8 mouse cellular contexts compared by ENCODE assay signal in genomic region chr5:124337909-124338308, GRCm38 (mm10). TPM values are rescaled to one million over a fixed set of nuclear protein-coding genes. Genes with fewer than 3 reads are reported as not detected.
DNase-seq lines count a peak whose midpoint lies in the region; ATAC-seq and TF ChIP-seq lines count a peak whose summit lies in the region.

No protein-coding gene starts in this region.

- TF ChIP-seq EP300 in lung, postnatal 0 days (IDR thresholded peaks at IDR 0.05): no peak; the same call in 1 of the 2 replicates

- WGBS in hindbrain, postnatal 0 days: 28% methylated on average over 9 of the region's 9 CpGs
- WGBS in lung, postnatal 0 days: 36% methylated on average over 9 of the region's 9 CpGs
- 79% methylated on average over 9 of the region's 9 CpGs for WGBS in liver, embryonic 12.5 days (ENCODE audit: insufficient replicate concordance)

- 0 out of 2 replicates have a peak overlapping the region, but pooled peaks have one; percentile 64 for H3K27ac ChIP-seq in hindbrain, postnatal 0 days
- peak overlapping the region; percentile 69 for H3K27ac ChIP-seq in lung, postnatal 0 days (ENCODE audit: low read length)
- no peak overlapping the region for H3K27ac ChIP-seq in liver, embryonic 12.5 days

- no peaks in the 10 kb centered on the region for H3K27me3 ChIP-seq in hindbrain, postnatal 0 days (ENCODE audit: insufficient read depth, low read length)
- no peaks in the 10 kb centered on the region for H3K27me3 ChIP-seq in lung, postnatal 0 days (replicated peaks; ENCODE audit: insufficient read depth, low read length)
- H3K27me3 ChIP-seq in liver, embryonic 12.5 days (replicated peaks): no peaks in the 10 kb centered on the region

- peaks cover 8% of the 10 kb centered on the region; the same call in 1 of the 2 replicates for H3K4me1 ChIP-seq in hindbrain, postnatal 0 days (ENCODE audit: insufficient read depth, low read length)
- H3K4me1 ChIP-seq in lung, postnatal 0 days (ENCODE audit: insufficient read depth, low read depth, low read length): peaks cover 16% of the 10 kb centered on the region; the same call in 1 of the 2 replicates
- peaks cover 9% of the 10 kb centered on the region; the same call in 1 of the 2 replicates for H3K4me1 ChIP-seq in liver, embryonic 12.5 days

- ATAC-seq in hindbrain, postnatal 0 days: no peak
- peak; percentile 62 for ATAC-seq in lung, postnatal 0 days
- ATAC-seq in liver, embryonic 12.5 days: no peak

- TF ChIP-seq CTCF in hindbrain, postnatal 0 days (IDR thresholded peaks at IDR 0.05; ENCODE audit: low read depth): no peak
- no peak for TF ChIP-seq CTCF in lung, postnatal 0 days (IDR thresholded peaks at IDR 0.05)

- no peak overlapping the region for H3K4me3 ChIP-seq in hindbrain, postnatal 0 days (ENCODE audit: low read length)
- no peak overlapping the region for H3K4me3 ChIP-seq in lung, postnatal 0 days (ENCODE audit: low read depth, low read length)
- no peak overlapping the region for H3K4me3 ChIP-seq in liver, embryonic 12.5 days

- peak; percentile 48 to 57 for DNase-seq in heart, adult 18-20 months
- DNase-seq in heart, adult 8-10 months (ENCODE audit: low spot score): no peak
- DNase-seq in embryo, embryonic 10.5 days (ENCODE audit: low spot score): peak; percentile 51
- DNase-seq in hindbrain, postnatal 0 days (ENCODE audit: low spot score): peak; percentile 68
- DNase-seq in lung, postnatal 0 days (ENCODE audit: low spot score): peak; percentile 81
- no peak for DNase-seq in cerebellum, adult 11-12 months
- DNase-seq in adrenal gland, postnatal 25 days: no peak

- H3K36me3 ChIP-seq in hindbrain, postnatal 0 days (ENCODE audit: insufficient read depth, low read length): no peaks in the 10 kb centered on the region
- no peaks in the 10 kb centered on the region for H3K36me3 ChIP-seq in lung, postnatal 0 days (ENCODE audit: insufficient read depth, low read length)
- H3K36me3 ChIP-seq in liver, embryonic 12.5 days: peaks cover 8% of the 10 kb centered on the region; the same call in 1 of the 2 replicates

- H3K4me2 ChIP-seq in hindbrain, postnatal 0 days (ENCODE audit: low read depth, low read length): no peak overlapping the region
- H3K4me2 ChIP-seq in lung, postnatal 0 days (replicated peaks; ENCODE audit: low read depth, low read length): no peak overlapping the region
- no peak overlapping the region for H3K4me2 ChIP-seq in liver, embryonic 12.5 days

- no peak overlapping the region for H3K9ac ChIP-seq in hindbrain, postnatal 0 days (replicated peaks; ENCODE audit: low read length)
- no peak overlapping the region for H3K9ac ChIP-seq in lung, postnatal 0 days (replicated peaks; ENCODE audit: low read depth)
- H3K9ac ChIP-seq in liver, embryonic 12.5 days: no peak overlapping the region

- no peaks in the 10 kb centered on the region for H3K9me3 ChIP-seq in hindbrain, postnatal 0 days (ENCODE audit: low read length)
- no peaks in the 10 kb centered on the region for H3K9me3 ChIP-seq in lung, postnatal 0 days (ENCODE audit: low read length)
- H3K9me3 ChIP-seq in liver, embryonic 12.5 days (replicated peaks): no peaks in the 10 kb centered on the region

RNA-seq across cellular contexts. Expression of gene 2810006K23Rik, which starts 10.0 kb away (rescaled TPM):
- total RNA-seq in heart, adult 18-20 months (2021): 10 to 100 TPM; 12.4 to 14.4 TPM
- 10 to 100 TPM; 13.8 to 15.3 (median 14.5) TPM for total RNA-seq in heart, adult 8-10 months (2022)
- 8.1 and 12.0 TPM in 2 replicates for total RNA-seq in hindbrain, postnatal 0 days (2014; rRNA removed)
- 9.7 and 11.3 TPM in 2 replicates for polyA plus RNA-seq in hindbrain, postnatal 0 days (2015; fragmentation: Nextera tagmentation; extraction: Ambion mirVana)
- 6.1 and 7.7 TPM in 2 replicates for polyA plus RNA-seq in lung, postnatal 0 days (2015; fragmentation: Nextera tagmentation; extraction: Ambion mirVana)
- polyA plus RNA-seq in liver, embryonic 12.5 days (2016; fragmentation: Nextera tagmentation; extraction: Ambion mirVana): 10.2 and 10.5 TPM in 2 replicates
- total RNA-seq in adrenal gland, postnatal 25 days (2021): 15.1 and 19.9 TPM in 2 replicates

RNA-seq across cellular contexts. Expression of gene Mphosph9, which starts 10.1 kb away (rescaled TPM):
- 1 to 10 TPM; 3.9 to 5.5 TPM for total RNA-seq in heart, adult 18-20 months (2021)
- total RNA-seq in heart, adult 8-10 months (2022): 1 to 10 TPM; 3.6 to 5.7 (median 5.0) TPM
- total RNA-seq in hindbrain, postnatal 0 days (2014; rRNA removed): 13.4 and 20.7 TPM in 2 replicates
- 9.2 and 11.1 TPM in 2 replicates for polyA plus RNA-seq in hindbrain, postnatal 0 days (2015; fragmentation: Nextera tagmentation; extraction: Ambion mirVana)
- polyA plus RNA-seq in lung, postnatal 0 days (2015; fragmentation: Nextera tagmentation; extraction: Ambion mirVana): 3.2 and 3.4 TPM in 2 replicates
- polyA plus RNA-seq in liver, embryonic 12.5 days (2016; fragmentation: Nextera tagmentation; extraction: Ambion mirVana): 8.5 and 8.7 TPM in 2 replicates
- 7.8 and 11.8 TPM in 2 replicates for total RNA-seq in adrenal gland, postnatal 25 days (2021)

RNA-seq across cellular contexts. Expression of gene Cdk2ap1, which starts 25.0 kb away (rescaled TPM):
- total RNA-seq in heart, adult 18-20 months (2021): 100 to 1,000 TPM; 148 to 156 TPM
- 100 to 1,000 TPM; 138 to 152 (median 145) TPM for total RNA-seq in heart, adult 8-10 months (2022)
- 209 and 223 TPM in 2 replicates for total RNA-seq in hindbrain, postnatal 0 days (2014; rRNA removed)
- 102 and 109 TPM in 2 replicates for polyA plus RNA-seq in hindbrain, postnatal 0 days (2015; fragmentation: Nextera tagmentation; extraction: Ambion mirVana)
- polyA plus RNA-seq in lung, postnatal 0 days (2015; fragmentation: Nextera tagmentation; extraction: Ambion mirVana): 39.3 and 49.3 TPM in 2 replicates
- polyA plus RNA-seq in liver, embryonic 12.5 days (2016; fragmentation: Nextera tagmentation; extraction: Ambion mirVana): 91.0 and 104 TPM in 2 replicates
- 148 and 153 TPM in 2 replicates for total RNA-seq in adrenal gland, postnatal 25 days (2021)

Comparison
In these comparisons a context has a peak if more than half of its experiments do, and no peak if none do; other contexts are left out.
1. DNase-seq: peak in heart, adult 18-20 months (2 of 2), embryo, embryonic 10.5 days (single experiment), hindbrain, postnatal 0 days (single experiment) and lung, postnatal 0 days (single experiment); none in heart, adult 8-10 months (single experiment), cerebellum, adult 11-12 months (single experiment) and adrenal gland, postnatal 25 days (single experiment).